Mouse (Mus musculus) thymus, adult 2 months (tissue): Measurements from ENCODE around the gene Tmem121.

Experiments used
- CTCF ChIP-seq: fragments of 200-500 bp; IDR thresholded peaks from 2 replicates; pipeline ENCODE4 v1.5.1; 2012; ENCODE audit warnings: mild to moderate bottlenecking, control low read depth, low read length, moderate library complexity, borderline replicate concordance; ENCODE audit not compliant: control insufficient read depth, poor library complexity, insufficient read depth; ENCODE audit errors: extremely low read depth
- POLR2A ChIP-seq: fragments of 200-500 bp; IDR thresholded peaks from 2 replicates; pipeline ENCODE4 v1.6.1; 2012; ENCODE audit warnings: mild to moderate bottlenecking, low read length, control low read depth, moderate library complexity; ENCODE audit not compliant: control insufficient read depth, poor library complexity, insufficient read depth; ENCODE audit errors: extremely low read depth

DNA sequence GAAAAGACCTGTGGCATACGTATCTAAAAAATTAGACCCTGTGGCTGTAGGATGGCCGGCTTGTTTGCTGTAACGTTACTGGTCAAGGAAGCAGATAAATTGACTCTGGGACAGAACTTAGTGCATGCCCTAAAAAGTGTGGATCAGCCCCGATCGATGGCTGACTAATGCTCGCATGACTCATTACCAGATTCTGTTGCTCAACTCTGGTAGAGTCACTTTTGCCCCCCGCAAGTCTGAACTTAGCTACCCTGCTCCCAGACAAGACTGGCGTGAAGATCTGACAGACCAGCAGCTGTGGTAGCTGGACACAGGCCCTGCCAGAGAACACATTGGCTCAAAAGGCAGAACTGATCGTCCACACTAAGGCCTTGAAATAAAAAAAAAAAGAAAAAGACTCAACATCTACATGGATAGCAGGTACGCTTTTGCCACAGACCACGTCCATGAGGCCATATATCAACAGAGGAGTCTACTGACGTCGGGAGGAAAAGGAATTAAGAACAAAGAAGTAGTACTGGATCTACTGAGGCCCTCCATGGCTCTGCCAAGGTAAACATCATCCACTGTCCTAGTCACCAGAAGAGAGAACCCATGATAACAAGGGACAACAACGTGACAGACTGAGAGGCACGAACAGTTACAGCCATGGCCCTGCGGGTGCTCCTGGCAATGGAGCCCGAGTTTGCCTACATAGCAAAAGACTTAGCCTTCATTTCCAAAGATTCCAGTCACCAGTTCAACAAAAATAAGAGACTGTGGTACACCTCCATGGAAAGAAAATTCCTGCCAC is 25.1 kb downstream of the Tmem121 start:
- no peak for TF ChIP-seq CTCF
- no peak for TF ChIP-seq POLR2A
